Mouse (Mus musculus): ENCODE data around the gene Tmem106c.

Gene Tmem106c

DNA sequence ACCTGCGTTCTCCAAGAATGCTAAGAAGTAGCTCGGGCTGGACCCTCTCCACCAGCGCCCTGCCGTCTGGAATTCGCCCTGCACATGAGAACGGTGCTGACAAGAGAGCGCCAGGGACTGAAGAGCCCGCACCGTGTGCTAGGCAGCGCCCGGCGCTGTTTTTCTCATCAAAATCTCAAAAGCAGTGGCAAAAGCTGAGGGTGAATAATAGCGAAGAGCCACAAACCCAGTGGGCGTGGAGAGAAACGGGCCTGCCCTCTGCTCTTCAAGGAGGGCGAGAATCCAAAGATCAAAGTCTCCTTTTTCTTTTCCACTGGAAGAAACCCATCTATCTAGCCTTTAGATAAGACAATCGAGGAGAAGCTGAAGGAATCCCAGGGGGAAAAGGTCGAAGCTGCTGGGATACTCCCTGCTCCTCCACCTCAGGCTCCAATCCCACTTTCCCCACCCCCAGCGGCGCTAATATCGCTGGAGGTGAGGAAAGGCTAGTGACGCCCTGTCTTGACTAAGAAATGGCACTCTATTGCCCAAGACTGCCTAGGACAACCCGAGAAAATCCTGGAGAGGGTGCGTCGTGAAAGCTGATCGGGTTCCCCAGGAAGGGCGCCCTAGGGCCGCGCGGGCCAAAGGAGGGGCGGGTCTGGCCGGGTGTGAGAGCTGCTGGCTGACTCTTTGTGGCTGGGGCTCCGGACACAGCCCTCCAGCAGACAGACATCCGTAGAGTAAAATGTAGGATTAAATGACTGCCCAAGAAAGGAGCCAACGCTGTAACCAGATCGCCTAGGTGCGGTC lies 37.5 kb downstream of the Tmem106c start:
- no peak for DNase-seq (ENCODE audit: low spot score)

DNA sequence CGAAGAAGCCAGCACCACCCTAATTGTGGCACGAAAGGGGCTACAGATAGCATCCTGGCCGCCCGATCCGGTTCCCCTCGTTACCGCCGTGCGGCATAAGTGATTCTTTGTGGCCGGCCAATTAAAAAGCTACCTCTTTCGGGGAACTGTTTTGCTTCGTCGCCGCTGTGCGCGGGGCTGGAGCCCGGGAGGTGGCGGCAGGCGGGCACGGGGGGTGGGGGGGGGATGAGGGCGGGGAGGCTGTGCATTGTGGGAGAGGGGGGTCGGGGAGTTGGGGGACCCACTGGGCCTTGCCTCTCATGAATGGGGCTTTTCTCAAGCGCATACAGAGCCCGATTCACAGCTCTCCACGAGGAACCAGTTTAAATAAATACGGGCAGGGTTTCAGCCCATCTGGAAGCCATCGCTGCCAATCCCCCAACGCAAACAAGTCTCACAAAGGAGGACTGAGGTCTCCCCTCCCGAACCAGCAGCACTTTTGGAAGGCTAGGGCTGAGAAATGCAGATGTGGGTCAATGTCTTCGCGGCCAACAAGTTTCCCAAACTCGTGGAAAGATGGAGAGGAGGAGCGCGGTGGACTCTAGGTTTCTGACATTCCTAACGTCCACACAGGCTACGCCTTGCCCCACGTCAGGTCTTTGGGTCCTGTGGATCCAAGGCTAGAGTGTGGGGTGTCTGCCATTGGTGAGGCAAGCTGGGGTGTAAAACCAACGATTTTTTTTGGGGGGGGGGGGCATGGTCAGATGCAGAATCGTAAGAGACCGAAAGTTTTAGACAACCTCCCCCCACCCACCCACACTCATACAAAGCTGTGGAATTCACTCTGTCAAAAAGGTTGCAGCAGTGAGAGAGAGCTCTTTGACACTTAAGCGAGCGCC lies 38.4 kb downstream of the Tmem106c start:
- DNase-seq (ENCODE audit: low spot score): peak; percentile 49

DNA sequence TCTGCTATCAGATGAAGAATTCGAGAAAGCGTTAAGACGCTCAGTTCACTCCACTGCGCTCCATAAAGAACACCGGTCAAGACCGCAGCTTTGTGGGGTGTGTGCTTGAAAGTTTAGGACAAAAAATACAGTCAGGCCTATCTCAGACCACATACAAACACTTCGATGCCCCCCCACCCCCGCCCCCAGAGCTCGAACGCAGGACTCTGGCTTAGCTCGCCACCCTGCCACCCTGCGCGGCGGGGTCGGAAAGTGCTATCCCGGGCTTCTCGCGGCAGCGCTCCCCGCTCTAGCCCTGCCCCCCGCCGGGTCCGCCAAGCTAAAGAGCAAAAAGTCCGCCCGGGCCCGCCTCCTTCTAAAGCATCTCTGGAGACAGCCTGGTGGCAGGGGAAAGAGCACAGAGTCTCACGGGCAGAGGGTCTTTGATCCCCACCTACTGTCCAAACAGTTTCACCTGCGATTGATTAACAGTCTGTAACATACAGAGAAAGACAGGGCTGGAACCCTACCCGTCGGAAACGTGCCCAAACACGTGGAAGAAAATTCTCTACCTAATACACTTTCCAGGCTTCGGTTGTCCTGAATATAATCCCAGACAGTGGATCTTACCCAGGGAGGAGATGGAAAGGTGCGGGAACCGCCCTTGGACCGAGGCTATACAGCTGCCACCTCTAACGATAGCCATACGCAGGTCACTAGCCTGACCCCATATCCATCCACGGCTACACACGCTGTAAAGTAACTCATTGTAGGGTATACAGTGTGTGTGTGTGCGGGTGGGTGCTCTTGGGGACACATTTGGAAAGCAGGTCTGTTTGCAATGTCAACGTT lies 39.2 kb downstream of the Tmem106c start:
- no peak for DNase-seq (ENCODE audit: low spot score)

DNA sequence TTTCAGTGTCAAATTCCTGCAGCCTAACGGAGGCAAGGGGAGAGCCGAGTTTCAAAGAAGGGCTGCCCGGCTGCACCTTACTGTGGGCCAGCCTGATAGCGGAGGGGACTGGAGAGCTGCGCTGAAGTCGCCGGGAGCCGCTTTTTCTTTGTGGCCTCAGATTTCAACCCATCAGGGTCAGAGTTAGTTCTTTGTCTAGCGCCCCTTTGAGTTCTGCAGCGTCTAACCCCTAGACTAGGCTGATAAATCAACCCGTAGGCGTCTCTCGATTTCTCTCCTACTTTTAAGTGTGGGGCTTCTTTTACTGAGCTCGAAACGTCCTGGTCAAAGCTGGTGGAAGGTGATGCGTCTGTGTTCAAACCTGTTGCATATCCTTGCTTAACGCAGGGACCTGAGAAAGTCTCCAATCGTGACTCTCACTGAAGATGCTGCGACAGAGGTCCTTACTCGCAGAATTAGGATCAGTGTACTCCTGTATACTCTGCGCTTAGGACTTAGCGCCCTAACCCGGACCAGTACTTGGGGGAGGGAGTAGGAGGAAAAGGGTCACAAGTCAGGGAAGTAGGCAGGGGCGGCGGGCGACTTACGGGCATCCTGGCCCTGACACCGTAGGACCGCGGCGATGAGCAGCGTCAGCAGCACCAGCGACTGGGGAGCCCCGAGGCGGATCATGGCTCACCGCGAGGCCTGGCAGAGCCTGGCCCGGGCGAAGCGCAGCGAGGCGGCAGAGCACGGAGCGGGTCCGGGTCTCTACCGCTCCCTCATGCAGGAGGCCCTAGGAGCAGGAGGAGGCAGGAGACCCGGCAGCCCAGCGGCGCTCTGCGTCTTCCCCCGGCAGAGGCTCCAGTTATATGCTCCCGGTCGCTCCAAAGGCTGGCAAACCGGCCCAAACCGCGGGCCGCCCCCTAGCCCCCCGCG lies 40.1 kb downstream of the Tmem106c start, which contains the start of gene Col2a1:
Gene Col2a1 (minus strand): TSS at position 874 of the 918 bp plus-strand sequence.
- DNase-seq (ENCODE audit: low spot score): no peak

DNA sequence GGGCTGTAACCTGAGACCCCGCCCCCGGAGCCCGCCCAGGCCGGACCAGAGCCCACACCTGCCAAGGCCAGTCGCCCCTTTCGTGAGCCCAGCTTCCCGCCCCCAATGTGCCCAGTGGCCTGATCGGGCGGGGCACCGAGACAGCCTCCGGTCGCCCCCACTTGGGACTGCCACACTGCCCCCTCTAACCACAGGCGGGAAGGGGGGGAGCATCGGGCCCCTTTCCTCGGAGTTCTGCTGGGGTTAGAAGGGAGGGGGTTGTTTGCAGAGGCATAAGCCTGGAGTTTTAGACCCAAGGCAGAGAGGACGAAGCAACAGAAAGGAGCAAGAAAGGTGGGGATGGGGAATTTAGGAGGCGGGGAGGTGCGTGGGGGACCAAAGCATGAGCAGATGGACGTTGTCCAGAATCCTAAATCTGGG lies 40.8 kb downstream of the Tmem106c start:
- DNase-seq (ENCODE audit: low spot score): no peak

DNA sequence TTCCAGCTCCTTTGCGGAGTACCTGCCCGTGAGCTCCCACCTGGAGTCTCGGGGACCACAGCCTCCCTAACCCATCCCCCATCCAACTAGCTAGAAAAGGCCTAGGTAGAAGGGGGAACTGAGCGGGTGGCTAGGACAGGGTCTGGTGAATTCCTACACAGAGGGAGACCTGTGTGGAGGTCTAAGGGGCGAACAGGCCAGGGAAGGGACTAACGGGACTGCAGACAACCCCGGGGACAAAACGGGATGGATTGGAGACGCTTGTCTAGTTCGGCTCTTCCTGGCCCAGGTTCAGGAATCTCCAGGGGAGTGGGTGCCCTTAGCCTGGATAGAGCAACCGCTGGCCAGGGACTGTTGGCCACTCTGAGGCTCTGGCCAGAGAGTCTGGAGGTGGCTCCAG lies 41.2 kb downstream of the Tmem106c start:
- no peak for DNase-seq (ENCODE audit: low spot score)

DNA sequence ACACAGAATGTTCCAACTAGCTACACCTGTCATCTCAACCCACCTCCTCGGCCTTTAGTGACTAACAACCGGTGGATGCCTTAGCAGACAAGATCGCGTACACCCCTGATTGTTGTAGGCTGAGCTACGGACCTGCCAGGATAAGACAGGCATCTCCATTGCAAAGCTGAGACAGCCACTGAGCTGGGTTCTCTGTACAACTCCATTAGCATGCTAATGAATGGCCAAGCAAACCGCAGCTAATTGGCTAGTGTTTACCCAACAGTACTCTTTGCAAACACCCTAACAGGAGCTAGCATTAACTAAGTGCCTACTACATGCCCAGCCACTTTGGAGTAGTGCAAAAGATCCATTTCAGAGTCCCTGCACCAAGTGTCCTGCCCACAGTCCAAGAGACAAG lies 48.8 kb downstream of the Tmem106c start:
- DNase-seq (ENCODE audit: low spot score): no peak

DNA sequence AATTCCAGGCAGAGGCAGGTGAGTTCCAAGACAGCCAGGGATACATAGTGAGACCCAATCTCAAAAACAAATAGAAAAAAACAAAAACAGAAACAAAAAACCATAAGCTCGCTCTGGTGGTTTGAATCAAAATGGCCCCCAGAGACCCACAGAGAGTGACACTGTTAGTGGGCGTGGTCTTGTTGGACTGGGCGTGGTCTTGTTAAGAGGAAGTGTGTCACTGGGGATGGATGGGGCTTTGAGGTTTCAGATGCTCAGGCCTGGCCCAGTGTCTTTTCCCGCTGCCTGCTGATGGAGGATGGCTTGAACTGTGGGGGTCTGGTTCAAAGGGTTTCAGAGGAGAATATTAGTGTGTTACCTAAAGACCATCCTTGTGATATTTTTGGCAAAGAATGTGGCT lies 53.9 kb downstream of the Tmem106c start:
- no peak for DNase-seq (ENCODE audit: low spot score)

DNA sequence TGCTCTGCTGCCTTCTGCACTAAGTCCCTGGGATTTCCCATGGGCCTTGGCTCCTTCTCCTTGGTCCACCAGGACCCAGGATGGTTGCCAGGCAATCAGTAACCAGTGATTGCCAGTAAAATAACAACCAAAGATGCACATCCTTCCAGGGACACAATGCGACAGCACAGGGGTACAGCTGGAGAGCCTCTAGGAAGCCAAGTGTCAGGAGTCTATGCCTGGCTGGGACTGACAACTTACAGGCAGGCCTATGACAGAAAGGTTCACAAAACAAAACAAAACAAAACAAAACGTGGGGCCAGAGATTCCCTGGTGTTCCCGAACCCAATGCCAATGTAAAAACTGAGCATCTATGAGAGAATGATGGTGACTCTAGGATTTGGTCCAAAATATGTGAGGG lies 55.0 kb downstream of the Tmem106c start:
- no peak for DNase-seq (ENCODE audit: low spot score)
